Mouse (Mus musculus) hindbrain, embryonic 11.5 days (tissue): ENCODE measurements at regions not wholly inside any gene's neighbourhood (a gene's known extent, or its start where the extent isn't known, plus 50 kb on each side); places are given as distances from the start of the nearest gene placed in this dataset.

Experiments used
- ATAC-seq: fragments of 200-750 bp; cut with Nextera tagmentation; 2 replicates; pipeline ENCODE4 v1.8.0; 2017; ENCODE audit warnings: mild to moderate bottlenecking, moderate TSS enrichment, moderate library complexity; ENCODE audit not compliant: low FRiP score
- DNase-seq: peaks from one replicate; pipeline ENCODE4 v3.0.0-alpha.2; 2015; ENCODE audit warnings: low spot score
- H3K27ac ChIP-seq: fragments of 300-500 bp; sonication (generic); 2 replicates; pipeline ENCODE4 v1.5.1; 2014; ENCODE audit warnings: mild to moderate bottlenecking, low read depth, low read length
- H3K27me3 ChIP-seq: fragments of 300-500 bp; sonication (generic); 2 replicates; pipeline ENCODE4 v1.6.1; 2014; ENCODE audit warnings: mild to moderate bottlenecking, low read length, moderate library complexity, mixed read lengths; ENCODE audit not compliant: control insufficient read depth, insufficient read depth
- H3K36me3 ChIP-seq: fragments of 300-500 bp; sonication (generic); 2 replicates; pipeline ENCODE4 v1.6.1; 2014; ENCODE audit warnings: mild to moderate bottlenecking, low read length, moderate library complexity, mixed read lengths; ENCODE audit not compliant: control insufficient read depth, insufficient read depth
- H3K4me1 ChIP-seq: fragments of 300-500 bp; sonication (generic); replicated peaks from 2 replicates; pipeline ENCODE4 v1.6.1; 2014; ENCODE audit warnings: low read length, mixed read lengths; ENCODE audit not compliant: control insufficient read depth, insufficient read depth
- H3K4me2 ChIP-seq: fragments of 300-500 bp; sonication (generic); replicated peaks from 2 replicates; pipeline ENCODE4 v1.6.1; 2014; ENCODE audit warnings: mild to moderate bottlenecking, low read depth, low read length
- H3K4me3 ChIP-seq: fragments of 300-500 bp; sonication (generic); 2 replicates; pipeline ENCODE4 v1.5.1; 2014; ENCODE audit warnings: low read depth, low read length
- H3K9ac ChIP-seq: fragments of 300-500 bp; sonication (generic); 2 replicates; pipeline ENCODE4 v1.6.1; 2014; ENCODE audit warnings: low read depth, low read length
- H3K9me3 ChIP-seq: fragments of 300-500 bp; sonication (generic); 2 replicates; pipeline ENCODE4 v1.6.1; 2016; ENCODE audit warnings: low read length; ENCODE audit not compliant: control insufficient read depth
- WGBS: fragments of 180-500 bp; shearing (Covaris S2); extraction: QIAGEN DNeasy Blood & Tissue Kit; methylation state at CpG from one replicate; pipeline ENCODE4 v1.1.7; 2014; 5-methylcytosine and 5-hydroxymethylcytosine counted together

DNA sequence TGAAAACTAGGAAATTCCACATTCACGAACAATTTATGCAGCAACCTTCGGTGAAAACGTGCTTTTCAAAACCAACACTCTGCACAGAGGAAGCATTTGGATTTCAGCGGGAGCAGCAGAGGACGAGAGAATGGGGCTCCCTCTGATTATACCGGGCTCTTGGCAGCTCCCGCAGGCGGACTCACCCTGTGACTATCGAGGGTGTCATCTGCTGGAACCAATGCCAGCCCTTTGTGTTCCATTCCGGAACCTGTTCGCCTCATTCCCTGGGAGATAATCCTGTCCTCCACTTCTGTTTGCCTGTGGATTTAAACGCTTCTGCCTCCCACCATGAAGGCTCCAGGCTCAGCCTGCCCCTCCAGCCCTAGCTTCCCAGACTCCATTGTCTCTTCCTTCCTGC lies 77.1 kb downstream of the Utp18 start:
- Histone ChIP-seq H3K4me1 (no peaks in the 10 kb centered on the region), H3K4me2 (no peak overlapping the region), H3K9me3 (no peaks in the 10 kb centered on the region), H3K27ac (no peak overlapping the region), H3K4me3 (no peak overlapping the region), H3K36me3 (no peaks in the 10 kb centered on the region), H3K9ac (no peak overlapping the region), H3K27me3 (no peaks in the 10 kb centered on the region)
- no peak for ATAC-seq
- WGBS, result 89% methylated on average over 12 of the region's 12 CpGs
- DNase-seq, result no peak

DNA sequence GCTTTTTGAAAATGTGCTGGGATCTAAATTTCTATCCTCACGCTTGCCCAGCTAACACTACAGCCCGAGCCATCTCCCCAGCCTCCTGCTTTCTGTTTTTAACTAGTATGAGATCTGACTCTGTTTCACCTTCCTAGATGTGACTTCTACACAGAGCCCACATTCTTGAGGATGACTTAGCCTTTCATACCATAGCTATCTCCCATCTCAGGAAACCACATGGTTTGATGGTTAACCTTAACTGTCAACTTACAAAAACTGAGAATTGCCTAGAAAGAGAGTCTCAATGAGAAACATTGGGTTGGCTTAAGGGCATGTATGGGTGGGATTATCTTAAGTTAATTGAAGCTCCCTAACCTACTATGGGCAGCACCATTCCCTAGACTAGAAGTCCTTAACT lies 78.4 kb downstream of the Utp18 start:
- H3K27ac ChIP-seq, result no peak overlapping the region
- H3K4me1 ChIP-seq, result no peaks in the 10 kb centered on the region
- no peak overlapping the region for H3K9ac ChIP-seq
- no peaks in the 10 kb centered on the region for H3K27me3 ChIP-seq
- ATAC-seq, result no peak
- H3K4me2 ChIP-seq, result no peak overlapping the region
- 89% methylated on average over 2 of the region's 2 CpGs for WGBS
- DNase-seq, result no peak
- H3K9me3 ChIP-seq, result no peaks in the 10 kb centered on the region
- H3K4me3 ChIP-seq, result no peak overlapping the region
- no peaks in the 10 kb centered on the region for H3K36me3 ChIP-seq

GRCm38 (mm10) chr11:93771143-93771940 lies 114.2 kb downstream of the Utp18 start:
- DNase-seq, result no peak
- Histone ChIP-seq H3K4me2 (no peak overlapping the region), H3K9me3 (no peaks in the 10 kb centered on the region), H3K4me3 (no peak overlapping the region), H3K27ac (no peak overlapping the region), H3K9ac (no peak overlapping the region), H3K27me3 (no peaks in the 10 kb centered on the region), H3K4me1 (no peaks in the 10 kb centered on the region), H3K36me3 (no peaks in the 10 kb centered on the region)
- ATAC-seq, result no peak
- 85% methylated on average over 5 of the region's 5 CpGs for WGBS

DNA sequence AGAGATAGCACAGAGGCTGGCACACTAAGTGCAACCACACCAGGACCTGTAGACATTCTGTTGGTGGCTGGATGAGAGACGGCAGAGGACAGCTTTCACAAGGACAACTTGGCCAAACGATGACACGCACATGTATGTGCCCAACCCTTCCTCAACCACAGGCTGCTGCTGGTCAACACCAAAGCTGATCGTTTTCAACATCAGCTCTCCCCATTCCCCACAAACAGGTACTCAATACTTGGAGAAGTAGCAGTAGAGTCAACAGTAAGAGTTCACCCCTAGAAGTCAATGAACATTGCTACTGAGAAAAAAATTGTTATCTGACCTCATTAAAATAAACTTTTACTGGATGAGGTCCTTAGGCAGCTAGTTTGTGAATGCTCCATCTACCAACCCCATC lies 119.6 kb downstream of the Utp18 start:
- Histone ChIP-seq H3K27me3 (no peaks in the 10 kb centered on the region), H3K27ac (no peak overlapping the region), H3K4me1 (no peaks in the 10 kb centered on the region), H3K9me3 (no peaks in the 10 kb centered on the region), H3K9ac (no peak overlapping the region), H3K4me3 (no peak overlapping the region), H3K4me2 (no peak overlapping the region), H3K36me3 (no peaks in the 10 kb centered on the region)
- 95% methylated on average over 4 of the region's 4 CpGs for WGBS
- no peak for ATAC-seq
- no peak for DNase-seq

GRCm38 (mm10) chr11:93762832-93763530 lies 122.6 kb downstream of the Utp18 start:
- Histone ChIP-seq H3K4me2 (peak overlapping the region; percentile 23; the same call in 1 of the 2 replicates), H3K9me3 (no peaks in the 10 kb centered on the region), H3K4me3 (no peak overlapping the region), H3K36me3 (no peaks in the 10 kb centered on the region), H3K9ac (no peak overlapping the region), H3K27ac (no peak overlapping the region), H3K27me3 (no peaks in the 10 kb centered on the region), H3K4me1 (no peaks in the 10 kb centered on the region)
- peak; percentile 68; the same call in 1 of the 2 replicates for ATAC-seq
- peak; percentile 67 for DNase-seq
- 18% methylated on average over 18 of the region's 18 CpGs for WGBS

- no peaks in the 10 kb centered on the region for H3K27me3 ChIP-seq
- no peak for ATAC-seq
- 88% methylated on average over 7 of the region's 7 CpGs for WGBS
Observed at GRCm38 (mm10) chr11:93757825-93758224, 127.7 kb downstream of the Utp18 start.

GRCm38 (mm10) chr11:93736618-93737017 lies 148.9 kb downstream of the Utp18 start:
- Histone ChIP-seq H3K27ac (no peak overlapping the region), H3K4me2 (no peak overlapping the region), H3K36me3 (no peaks in the 10 kb centered on the region), H3K4me1 (no peaks in the 10 kb centered on the region), H3K9ac (no peak overlapping the region), H3K27me3 (no peaks in the 10 kb centered on the region), H3K4me3 (no peak overlapping the region), H3K9me3 (no peaks in the 10 kb centered on the region)
- no peak for DNase-seq
- no peak for ATAC-seq
- WGBS, result 91% methylated on average over 10 of the region's 10 CpGs

More at GRCm38 (mm10) chr11:93757825-93758224, 127.7 kb downstream of the Utp18 start:
- H3K27ac ChIP-seq, result no peak overlapping the region
- no peaks in the 10 kb centered on the region for H3K9me3 ChIP-seq
- no peak overlapping the region for H3K4me3 ChIP-seq
- H3K36me3 ChIP-seq, result no peaks in the 10 kb centered on the region
- DNase-seq, result no peak
- H3K4me2 ChIP-seq, result no peak overlapping the region
- H3K9ac ChIP-seq, result no peak overlapping the region
- H3K4me1 ChIP-seq, result no peaks in the 10 kb centered on the region

DNA sequence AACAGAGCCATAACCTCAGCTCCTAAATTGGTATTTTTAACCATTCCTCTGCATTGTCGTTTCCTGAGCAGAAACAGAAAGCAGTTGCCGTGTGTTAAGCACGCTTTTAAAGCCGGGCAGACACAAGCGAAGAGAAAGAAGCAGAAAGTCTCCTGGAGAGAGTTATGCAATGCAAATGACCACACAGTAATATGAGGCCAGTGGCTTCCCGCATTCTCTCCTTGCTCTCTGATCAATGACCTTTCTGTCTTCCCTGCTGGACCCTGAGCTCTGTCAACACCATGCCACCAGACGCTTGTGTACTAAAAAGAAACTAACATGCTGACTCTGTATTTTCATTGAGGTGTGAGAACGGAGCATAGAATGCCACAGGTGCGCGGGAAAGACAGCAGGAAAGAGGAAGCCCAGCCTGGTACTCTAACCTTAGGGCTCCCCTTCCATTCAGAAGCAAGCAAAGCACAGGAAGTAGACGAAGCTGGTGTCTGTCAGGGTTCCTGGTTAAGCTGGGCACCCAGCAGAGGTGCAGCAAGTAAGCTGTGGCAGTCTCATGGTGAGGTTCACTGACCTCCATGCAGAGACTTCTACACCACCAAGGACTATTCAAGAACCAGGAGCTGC lies 151.9 kb downstream of the Utp18 start:
- Histone ChIP-seq H3K27ac (no peak overlapping the region), H3K4me3 (no peak overlapping the region), H3K9me3 (no peaks in the 10 kb centered on the region), H3K27me3 (no peaks in the 10 kb centered on the region), H3K4me2 (no peak overlapping the region), H3K9ac (no peak overlapping the region), H3K4me1 (no peaks in the 10 kb centered on the region), H3K36me3 (no peaks in the 10 kb centered on the region)
- ATAC-seq, result no peak
- no peak for DNase-seq
- 51% methylated on average over 11 of the region's 11 CpGs for WGBS
